Mouse (Mus musculus): Measurements from ENCODE around the gene Ripor2.

GRCm38 (mm10) chr13:24747823-24748222, 165.8 kb downstream of the Ripor2 start:
- TF ChIP-seq CTCF (IDR thresholded peaks at IDR 0.05; ENCODE audit: extremely low read depth, insufficient read length, insufficient replicate concordance, low read depth, low read length) (no peak), POLR2A (IDR thresholded peaks at IDR 0.05; ENCODE audit: low read depth, low read length) (no peak)
